Mouse (Mus musculus) CD4-positive, CD25-positive, alpha-beta regulatory T cell, adult 4 months (primary cell): Measurements from ENCODE around the gene Rtel1. TPM values are rescaled to one million over a fixed set of nuclear protein-coding genes. Genes with fewer than 3 reads are reported as not detected.

Experiments
- ATAC-seq: one replicate; pipeline ENCODE4 v1.8.0; 2017
- polyA plus RNA-seq, 2 experiments: library from polyadenylated mRNA; unstranded; fragments of 100-300 nt; shearing (Covaris generic); gene quantifications; one replicate each; pipeline ENCODE4 v1.2.1; 2017

The Rtel1 gene
- 10 to 100 TPM; 42.4 to 44.3 TPM for polyA plus RNA-seq

DNA sequence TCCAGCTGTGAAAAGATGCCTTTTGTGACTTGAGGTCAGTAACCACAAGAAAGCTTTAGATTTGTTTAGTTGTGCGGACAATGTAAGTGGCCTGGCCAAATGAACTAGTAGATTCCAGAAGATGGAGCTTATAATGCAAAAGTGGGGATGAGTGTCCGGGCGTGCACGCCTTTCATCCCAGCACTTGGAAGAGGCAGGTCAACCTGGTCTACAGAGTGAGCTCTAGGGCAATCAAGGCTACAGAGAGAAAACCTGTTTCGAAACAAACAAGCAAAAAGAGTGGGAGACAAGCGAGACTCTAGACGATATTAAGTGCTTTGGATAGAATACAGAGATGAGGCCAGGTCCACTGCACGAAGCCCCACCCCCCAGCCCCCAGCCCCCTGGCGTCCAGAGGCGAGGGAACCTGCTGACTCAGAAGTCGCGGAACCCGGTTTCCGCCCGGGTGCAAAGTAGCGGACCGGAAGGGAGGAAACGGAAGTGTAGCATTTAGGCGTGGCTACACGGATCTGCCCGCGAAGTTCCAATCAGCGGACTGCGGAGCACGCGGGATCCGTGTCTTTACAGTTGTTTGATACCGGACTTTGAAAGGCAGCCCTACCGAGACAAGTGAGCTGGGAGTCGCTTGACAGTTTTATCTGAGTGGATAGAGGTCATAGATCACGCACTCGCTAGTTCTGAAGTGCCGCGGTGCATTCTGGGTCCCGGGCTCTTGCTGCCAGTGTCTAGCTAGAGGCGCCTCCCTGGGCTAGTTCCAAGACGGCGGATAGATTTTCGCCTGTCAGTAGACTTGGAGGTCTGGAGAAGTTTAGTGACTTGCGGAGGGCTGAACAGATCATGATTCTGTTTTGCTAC lies at the start of gene Rtel1:
Rtel1 (plus strand) TSS at position 492 of the 855 bp plus-strand sequence.
- ATAC-seq = peak; percentile 99

DNA sequence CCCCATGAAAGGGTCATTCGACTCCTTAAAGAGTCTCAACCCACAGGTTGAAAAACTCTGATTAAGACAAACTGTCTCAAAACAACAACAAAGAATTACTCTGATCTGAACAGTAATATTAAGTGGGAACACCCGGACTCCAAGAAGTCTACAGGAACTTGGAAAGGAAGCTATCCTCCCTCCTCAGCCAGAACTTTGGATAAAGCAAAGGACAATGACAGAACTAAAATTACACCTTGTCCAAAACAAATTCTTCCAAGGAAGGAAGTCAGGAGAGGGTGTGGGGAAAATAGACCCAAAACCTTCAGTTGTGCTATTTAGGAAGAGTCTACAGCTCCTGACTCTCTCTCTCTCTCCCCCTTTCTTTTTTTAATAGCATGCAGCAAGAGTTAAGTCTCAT lies 47.4 kb upstream of the Rtel1 start:
- ATAC-seq = no peak

DNA sequence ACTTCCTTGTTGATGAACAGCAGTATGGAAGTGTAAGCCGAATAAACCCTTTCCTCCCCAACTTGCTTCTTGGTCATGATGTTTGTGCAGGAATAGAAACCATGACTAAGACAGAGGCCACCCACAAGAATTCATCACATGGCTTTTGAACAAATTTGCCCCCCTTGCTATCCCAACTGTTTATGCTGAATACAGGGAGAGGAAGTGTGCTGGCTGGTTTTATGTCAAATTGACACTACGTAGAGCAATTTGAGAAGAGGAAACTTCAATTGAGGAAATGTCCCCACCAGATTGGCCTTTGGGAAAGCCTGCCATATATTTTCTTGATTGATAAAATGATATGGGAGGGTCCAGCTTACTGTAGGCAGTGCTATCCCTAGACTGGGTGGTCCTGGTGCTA lies 45.7 kb upstream of the Rtel1 start:
- ATAC-seq = no peak

DNA sequence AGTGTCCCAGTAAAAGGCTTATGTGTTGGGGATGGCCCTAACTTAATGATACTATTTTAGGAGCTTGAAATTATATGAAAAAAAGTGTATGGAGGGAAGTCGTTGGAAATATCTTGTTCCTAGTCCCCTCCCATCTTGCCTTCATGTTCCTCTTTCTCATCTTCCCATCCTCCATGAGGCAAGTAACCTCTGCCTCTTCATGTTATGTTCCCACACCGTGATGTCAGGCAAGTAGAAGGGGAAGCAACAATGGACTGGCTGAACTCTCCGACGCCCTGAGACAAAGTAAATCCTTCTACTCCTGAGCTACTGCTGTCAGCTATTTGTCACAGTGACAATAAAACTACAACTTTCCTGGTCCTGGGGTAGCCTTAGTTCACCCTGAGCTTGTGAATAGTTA lies 44.9 kb upstream of the Rtel1 start:
- no peak for ATAC-seq

- no peak for ATAC-seq
Measured at GRCm38 (mm10) chr2:181276766-181277165, 42.8 kb upstream of the Rtel1 start.

- no peak for ATAC-seq
Measured at GRCm38 (mm10) chr2:181277866-181278265, 41.7 kb upstream of the Rtel1 start.

DNA sequence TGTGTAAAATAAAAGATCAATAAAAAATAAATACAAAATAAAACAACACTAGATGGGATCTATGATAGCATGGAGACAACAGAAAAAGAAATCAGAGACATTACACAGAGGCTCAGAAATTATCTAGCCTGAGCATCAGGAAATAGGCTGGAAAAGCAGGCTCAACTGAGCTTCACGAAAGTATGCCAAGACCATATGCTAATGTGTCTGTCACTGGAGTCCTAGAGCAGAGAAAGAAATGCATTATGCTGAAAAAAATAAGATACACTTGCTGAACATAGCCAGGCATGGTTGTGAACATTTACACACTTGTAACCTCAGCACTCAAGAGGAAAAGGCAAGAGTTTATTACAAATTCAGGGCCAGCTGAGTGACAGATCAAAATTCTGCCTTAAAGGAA lies 39.6 kb upstream of the Rtel1 start:
- ATAC-seq = no peak

GRCm38 (mm10) chr2:181286629-181287337 lies 32.8 kb upstream of the Rtel1 start:
- no peak for ATAC-seq

GRCm38 (mm10) chr2:181287338-181287957 lies 32.1 kb upstream of the Rtel1 start:
- ATAC-seq = peak; percentile 61

DNA sequence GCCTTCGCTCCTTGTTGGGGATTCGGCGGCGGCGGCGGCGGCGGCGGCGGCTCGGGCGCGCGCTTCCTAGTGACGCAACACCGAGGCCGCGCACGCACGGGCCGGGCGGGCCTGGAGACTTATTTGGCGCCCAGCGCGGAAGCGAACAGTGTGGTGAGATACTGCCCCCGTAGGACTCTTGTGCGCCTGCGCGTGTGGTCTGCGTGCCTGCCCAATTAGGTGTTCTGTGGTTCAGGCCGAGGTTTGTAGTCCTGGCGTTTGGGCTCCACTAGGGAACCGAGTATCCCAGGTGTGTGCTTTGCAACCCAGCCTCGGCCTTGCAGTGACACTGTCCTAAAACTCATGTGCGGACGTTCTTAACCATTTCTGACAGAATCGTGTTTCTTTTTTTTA lies 31.6 kb upstream of the Rtel1 start, which contains the start of gene Gmeb2:
Gmeb2 (minus strand) TSS at position 78 of the 393 bp plus-strand sequence.
- ATAC-seq = peak; percentile 96

DNA sequence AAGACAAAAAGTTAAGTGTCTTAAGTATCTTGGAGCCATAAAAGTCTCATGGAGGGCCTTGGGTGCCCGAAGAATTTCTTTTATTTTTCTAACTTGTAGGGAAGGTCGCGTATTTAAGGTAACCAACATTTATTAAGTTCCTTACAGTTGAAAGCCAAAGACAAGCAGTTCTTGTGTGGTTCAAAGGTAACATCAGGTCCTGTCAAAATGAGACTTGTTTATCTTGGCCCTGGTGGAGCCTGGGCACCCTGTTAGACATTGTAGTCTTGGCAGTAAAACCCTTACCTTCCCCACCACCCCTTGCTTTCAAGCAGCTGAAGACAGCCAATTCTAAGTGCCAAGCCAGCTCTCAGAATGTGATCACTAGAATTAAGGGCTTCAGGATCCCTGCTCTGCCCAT lies 30.8 kb upstream of the Rtel1 start:
- ATAC-seq = no peak

DNA sequence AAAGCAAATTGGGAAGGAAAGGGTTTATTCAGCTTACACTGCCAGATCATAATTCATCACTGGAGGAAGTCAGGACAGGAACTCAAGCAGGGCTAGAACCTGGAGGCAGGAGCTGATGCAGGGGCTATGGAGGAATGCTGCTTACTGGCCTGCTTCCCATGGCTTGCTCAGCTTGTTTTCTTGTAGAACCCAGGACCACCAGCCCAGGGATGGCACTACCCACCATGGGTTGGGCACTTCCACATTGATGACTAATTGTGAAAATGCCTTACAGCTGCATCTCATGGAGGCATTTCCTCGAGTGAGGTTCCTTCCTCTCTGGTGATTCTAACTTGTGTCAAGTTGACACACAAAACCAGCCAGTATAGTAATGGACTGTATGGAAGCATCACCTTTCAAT lies 28.6 kb upstream of the Rtel1 start:
- ATAC-seq = no peak

DNA sequence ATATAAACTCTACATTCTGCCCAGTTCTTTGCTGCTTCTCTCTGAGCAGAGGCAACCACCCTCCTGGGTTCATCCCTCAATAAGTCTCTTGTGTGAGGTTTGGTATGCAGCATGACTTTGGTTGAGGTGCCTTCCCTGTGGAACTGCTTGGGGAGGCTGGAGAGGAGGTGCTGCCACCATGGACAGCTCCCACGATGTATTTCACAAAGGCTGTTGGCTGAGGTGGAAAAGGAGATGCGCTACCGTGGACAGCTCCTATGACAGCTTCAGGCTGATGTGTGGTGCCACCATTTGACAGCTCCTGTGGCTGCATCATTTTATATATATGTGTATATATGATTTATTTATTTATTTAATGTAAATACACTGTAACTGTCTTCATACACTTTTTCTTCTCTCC lies 17.5 kb upstream of the Rtel1 start:
- no peak for ATAC-seq

DNA sequence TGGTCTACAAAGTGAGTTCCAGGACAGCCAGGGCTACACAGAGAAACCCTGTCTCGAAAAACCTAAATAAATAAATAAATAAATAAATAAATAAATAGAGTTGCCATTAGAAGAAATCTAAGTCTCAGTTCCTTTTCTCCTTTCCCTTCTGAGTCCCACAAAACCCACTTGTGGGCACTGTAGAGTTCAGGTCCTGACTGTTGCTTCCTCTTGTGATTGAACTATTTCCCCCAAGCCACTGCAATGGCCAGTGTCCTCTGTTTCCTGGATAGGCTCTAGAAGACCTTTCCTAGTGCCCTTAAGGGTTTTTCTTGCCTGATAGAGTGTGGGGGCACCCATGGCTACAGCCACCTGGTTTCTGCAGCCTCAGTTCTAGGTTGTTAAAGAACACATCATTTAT lies 14.6 kb upstream of the Rtel1 start:
- ATAC-seq = no peak

DNA sequence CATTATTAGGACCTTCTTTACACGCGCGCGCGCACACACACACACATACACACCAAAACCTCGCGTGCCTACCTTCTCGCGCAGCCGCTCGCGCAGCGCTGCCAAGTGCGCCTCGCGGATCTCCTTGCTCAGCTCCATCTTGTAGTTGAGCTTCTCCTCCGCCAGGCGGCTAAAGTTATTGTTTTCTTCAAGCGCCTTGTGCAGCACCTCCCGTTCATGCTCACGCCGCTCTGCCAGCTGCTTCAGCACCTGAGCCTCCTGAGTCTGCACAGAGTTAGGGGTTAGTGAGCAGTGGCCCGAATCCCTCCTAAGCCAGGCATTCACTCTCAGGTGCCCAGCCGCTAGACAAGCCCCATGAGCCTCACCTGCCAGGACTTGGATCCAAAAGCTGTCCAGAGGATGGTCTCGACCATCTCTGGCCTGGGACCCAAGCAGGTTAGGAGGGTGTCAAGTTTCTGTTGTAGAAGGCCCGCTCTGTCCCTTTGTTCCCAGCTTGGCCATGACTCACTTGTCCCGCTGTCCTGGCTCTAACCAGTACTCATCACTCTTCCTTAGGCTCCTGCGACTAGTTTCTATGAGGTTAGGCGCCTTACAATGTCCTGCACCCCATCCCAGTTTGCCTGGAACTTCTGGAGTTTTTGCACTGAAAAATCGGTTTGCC lies 12.3 kb upstream of the Rtel1 start:
- ATAC-seq = peak; percentile 70

DNA sequence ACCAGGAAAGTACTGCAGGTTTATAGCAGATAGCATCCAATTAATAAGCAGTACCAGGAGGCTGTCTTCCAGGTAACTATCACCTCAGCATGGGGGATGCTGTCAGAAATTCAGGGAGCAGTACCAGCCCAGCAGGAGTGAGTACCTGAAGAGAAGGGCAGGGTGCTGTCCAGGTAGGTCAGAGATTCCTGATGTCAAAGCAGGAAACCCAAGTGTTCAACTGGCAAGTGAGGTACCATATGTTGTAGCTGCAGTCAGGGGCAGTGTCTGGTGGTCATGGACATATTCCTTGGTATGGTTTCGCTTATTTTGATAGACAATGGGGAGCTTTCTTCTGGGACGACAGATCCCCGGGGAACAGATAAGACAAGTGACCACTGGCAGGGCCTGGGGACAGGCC lies 7.1 kb upstream of the Rtel1 start:
- no peak for ATAC-seq

GRCm38 (mm10) chr2:181313006-181313343 lies 6.6 kb upstream of the Rtel1 start:
- no peak for ATAC-seq

DNA sequence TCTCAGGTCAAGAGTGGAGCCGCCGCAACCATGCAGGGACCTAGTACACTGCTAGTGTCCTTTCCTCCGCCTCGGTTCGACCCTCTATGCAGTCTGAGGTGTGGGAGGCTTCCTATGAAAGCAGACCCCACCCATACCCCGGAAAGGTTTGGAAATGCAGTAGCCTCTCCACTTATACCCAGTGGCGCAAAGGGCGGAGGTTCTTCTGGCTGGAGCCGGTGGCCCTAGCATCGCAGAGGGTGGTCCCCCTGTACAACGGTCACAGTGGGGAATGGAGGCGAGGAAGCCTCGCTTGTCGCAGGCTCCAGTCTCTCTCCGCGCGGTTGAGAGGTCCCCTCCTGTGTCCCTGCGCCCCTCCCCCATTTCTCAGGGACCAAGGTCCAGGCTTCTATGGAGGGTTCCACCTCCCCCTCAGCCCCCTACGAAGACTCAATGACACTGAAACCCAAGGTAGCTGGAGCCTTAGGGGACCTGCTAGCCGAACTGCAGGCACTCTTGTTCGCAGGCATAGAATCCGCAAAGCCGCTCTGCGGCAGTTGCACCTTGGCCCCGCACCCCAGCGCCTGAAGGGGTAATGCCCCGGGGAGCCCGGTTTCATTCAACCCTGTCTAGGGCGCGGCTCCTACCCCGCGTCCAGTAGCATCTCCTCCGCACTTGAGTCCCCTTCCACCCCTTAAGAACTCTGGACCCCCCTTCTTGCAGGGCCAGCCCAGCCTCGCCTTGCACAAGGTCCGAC lies 6.0 kb upstream of the Rtel1 start:
- ATAC-seq = no peak

- no peak for ATAC-seq
Measured at GRCm38 (mm10) chr2:181314080-181314810, 5.3 kb upstream of the Rtel1 start, which contains the start of gene Stmn3. Stmn3 (minus strand) TSS chr2:181314500.

DNA sequence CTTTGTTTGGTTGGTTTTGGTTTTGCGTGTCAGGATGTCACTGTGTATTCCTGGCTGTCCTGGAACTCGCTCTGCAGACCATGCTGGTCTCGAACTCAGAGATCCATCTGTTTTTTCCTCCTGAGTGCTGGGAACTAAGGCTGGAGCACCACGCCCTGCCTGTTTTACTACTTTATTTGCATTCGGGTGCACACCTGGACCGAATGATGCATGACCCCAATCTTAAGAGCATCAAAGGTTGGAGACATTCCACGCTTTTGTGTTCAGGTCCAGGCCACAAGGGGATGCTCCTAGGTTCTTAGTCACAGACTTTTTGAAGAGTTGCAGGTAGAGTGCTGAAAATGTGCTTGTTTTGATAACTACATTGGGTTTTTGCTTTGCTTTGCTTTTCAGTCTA lies 562 bp downstream of the Rtel1 start:
- ATAC-seq = no peak

GRCm38 (mm10) chr2:181322136-181322535 lies 2.6 kb downstream of the Rtel1 start:
- no peak for ATAC-seq

- ATAC-seq = no peak
Measured at GRCm38 (mm10) chr2:181326098-181326497, 6.6 kb downstream of the Rtel1 start.
